Mouse (Mus musculus) lung, postnatal 0 days (tissue): Measurements from ENCODE around the gene Il9r.

Experiments
- CTCF ChIP-seq: IDR thresholded peaks from 2 replicates; pipeline ENCODE4 v1.5.1; 2016; ENCODE audit warnings: antibody characterized with exemption, mild to moderate bottlenecking
- EP300 ChIP-seq: IDR thresholded peaks from 2 replicates; pipeline ENCODE4 v1.6.1; 2016; ENCODE audit warnings: antibody characterized with exemption, mild to moderate bottlenecking, control low read depth

- TF ChIP-seq CTCF (no peak), EP300 (no peak)
These were observed 4.1 kb downstream of the Il9r start for GRCm38 (mm10) chr11:32195867-32196540.
